Mouse (Mus musculus) cortical plate, adult 2 months (tissue): ENCODE data around the gene St3gal3. TPM values are rescaled to one million over a fixed set of nuclear protein-coding genes. Genes with fewer than 3 reads are reported as not detected.
A peak's percentile ranks its signal among the peaks of the same experiment; 100 is the strongest.

Experiments
- H3K27ac ChIP-seq: fragments of 200-500 bp; 2 replicates; pipeline ENCODE4 v1.5.1; 2012; ENCODE audit warnings: low read length, control low read depth, inconsistent platforms; ENCODE audit not compliant: insufficient read depth
- H3K4me1 ChIP-seq: fragments of 200-500 bp; 2 replicates; pipeline ENCODE4 v1.6.1; 2011; ENCODE audit warnings: low read length; ENCODE audit not compliant: control insufficient read depth, insufficient read depth
- H3K4me3 ChIP-seq: fragments of 200-500 bp; 2 replicates; pipeline ENCODE4 v1.5.1; 2011; ENCODE audit warnings: mild to moderate bottlenecking, low read length, control low read depth; ENCODE audit not compliant: insufficient read depth
- CTCF ChIP-seq: fragments of 200-500 bp; IDR thresholded peaks from 2 replicates; pipeline ENCODE4 v1.5.1; 2011; ENCODE audit warnings: mild to moderate bottlenecking, control low read depth, low read length; ENCODE audit not compliant: insufficient read depth; ENCODE audit errors: extremely low read depth
- POLR2A ChIP-seq: fragments of 200-500 bp; IDR thresholded peaks from 2 replicates; pipeline ENCODE4 v1.6.1; 2011; ENCODE audit warnings: mild to moderate bottlenecking, low read length, control low read depth; ENCODE audit not compliant: insufficient read depth; ENCODE audit errors: extremely low read depth
- polyA plus RNA-seq: library from polyadenylated mRNA; depleted of rRNA; stranded (reverse); fragments of >200 nt; gene quantifications from 2 replicates; pipeline ENCODE4 v1.2.3, GENCODE M21; 2012

Gene St3gal3
- polyA plus RNA-seq, 1 experiment, result 52.3 TPM

DNA sequence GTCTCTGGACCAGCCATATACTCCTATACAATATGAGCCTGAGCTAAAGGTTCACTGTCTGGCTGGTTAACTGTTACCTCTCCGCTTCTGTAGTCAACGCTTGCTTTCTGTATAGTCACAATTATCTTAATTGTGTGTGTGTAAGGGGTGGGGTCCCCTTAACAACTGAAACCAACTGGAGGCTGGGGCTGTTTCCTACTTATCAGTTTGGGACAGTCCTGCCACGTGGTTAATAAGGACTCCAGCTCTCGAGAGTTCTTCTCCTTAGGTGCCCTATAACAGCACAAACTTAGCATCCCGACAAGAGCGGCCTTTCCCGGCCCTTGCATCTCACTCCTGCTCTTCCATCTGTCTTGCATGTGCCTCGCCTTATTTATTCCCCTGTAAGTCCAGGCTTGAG is 55.5 kb downstream of the St3gal3 start:
- H3K4me1 ChIP-seq, result peaks cover under 1% of the 10 kb centered on the region
- TF ChIP-seq CTCF (no peak), POLR2A (no peak)
- no peak overlapping the region for H3K27ac ChIP-seq
- no peak overlapping the region for H3K4me3 ChIP-seq

DNA sequence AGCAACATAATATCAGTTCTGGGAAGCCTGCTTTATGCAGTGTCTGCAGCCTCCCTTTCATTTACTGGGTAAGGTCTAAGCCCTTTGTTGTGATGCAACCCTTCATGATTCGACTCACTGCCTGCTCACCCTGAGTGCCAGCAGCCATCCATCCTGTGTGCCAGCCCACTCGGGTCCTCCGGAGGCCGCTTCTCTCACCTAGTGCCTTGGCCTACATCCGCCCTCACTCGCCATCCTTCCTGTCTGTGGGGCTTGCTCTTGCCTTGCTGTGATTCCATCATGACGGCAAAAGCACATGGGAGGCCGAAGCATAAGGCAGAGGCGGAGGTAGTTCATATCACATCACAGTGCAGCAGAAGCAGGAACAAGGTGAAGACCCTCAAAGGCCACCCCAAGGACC is 56.1 kb downstream of the St3gal3 start:
- no peak overlapping the region for H3K4me3 ChIP-seq
- no peak overlapping the region for H3K27ac ChIP-seq
- H3K4me1 ChIP-seq, result no peaks in the 10 kb centered on the region
- TF ChIP-seq POLR2A (no peak), CTCF (no peak)

DNA sequence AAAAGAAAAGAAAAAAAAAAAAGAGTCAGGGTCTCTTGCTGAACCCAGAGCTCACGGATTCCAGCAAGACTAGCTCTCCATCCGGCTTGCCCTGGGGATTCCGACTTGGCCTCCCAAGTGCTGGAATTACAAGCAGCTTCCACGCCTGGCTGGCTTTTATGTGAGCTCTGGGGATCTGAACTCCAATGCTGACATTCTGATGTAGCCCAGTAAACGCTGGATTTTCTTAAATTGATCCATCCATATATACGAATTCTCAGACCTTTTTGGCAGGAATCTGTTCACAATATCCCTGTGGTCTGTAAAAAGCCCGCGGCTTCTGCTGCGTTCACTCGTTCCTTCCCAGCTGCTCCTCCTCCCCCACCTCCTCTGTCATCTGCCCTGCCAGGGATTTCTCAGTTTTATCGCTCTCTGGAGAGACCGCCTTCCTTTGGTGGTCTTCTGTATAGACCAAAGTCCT is 57.4 kb downstream of the St3gal3 start:
- Histone ChIP-seq H3K4me1 (no peaks in the 10 kb centered on the region), H3K4me3 (no peak overlapping the region), H3K27ac (no peak overlapping the region)
- TF ChIP-seq POLR2A (no peak), CTCF (no peak)

DNA sequence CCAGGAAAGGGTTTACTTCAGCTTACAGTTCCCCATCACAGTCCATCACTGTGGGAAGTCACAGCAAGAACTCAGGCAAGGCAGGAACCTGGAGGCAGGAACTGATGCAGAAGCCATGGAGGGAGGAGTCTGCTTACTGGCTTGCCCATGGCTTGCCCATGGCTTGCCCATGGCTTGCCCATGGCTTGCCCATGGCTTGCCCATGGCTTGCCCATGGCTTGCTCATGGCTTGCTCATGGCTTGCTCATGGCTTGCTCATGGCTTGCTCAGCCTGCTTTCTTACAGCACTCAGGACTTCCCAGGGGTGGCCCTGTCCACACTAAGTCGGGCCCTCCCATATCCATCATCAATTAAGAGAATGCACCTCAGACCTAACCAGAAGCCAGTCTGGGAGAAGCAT is 58.1 kb downstream of the St3gal3 start:
- no peak for TF ChIP-seq POLR2A
- no peak for TF ChIP-seq CTCF
- Histone ChIP-seq H3K4me3 (no peak overlapping the region), H3K4me1 (no peaks in the 10 kb centered on the region), H3K27ac (no peak overlapping the region)

DNA sequence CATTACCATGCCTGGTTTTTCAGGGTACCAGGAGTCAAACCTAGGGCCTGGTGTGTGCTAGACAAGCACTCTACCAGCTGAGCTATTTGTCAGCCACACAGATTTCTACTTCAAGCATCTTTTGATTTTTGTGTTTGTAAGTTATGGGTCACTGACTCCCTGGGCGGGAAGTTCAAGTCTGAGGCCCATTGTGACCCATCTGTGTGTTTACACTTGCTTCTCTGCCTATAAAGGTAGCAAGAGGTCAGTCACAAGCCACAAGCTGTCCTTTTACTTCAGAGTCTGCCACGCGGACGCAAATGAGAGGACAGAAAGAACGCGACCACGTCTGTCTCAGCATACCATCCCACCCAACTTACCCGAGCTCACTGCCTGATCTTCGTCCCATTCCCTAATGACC is 59.4 kb downstream of the St3gal3 start:
- Histone ChIP-seq H3K4me3 (no peak overlapping the region), H3K4me1 (no peaks in the 10 kb centered on the region), H3K27ac (no peak overlapping the region)
- TF ChIP-seq CTCF, result no peak
- TF ChIP-seq POLR2A, result no peak

DNA sequence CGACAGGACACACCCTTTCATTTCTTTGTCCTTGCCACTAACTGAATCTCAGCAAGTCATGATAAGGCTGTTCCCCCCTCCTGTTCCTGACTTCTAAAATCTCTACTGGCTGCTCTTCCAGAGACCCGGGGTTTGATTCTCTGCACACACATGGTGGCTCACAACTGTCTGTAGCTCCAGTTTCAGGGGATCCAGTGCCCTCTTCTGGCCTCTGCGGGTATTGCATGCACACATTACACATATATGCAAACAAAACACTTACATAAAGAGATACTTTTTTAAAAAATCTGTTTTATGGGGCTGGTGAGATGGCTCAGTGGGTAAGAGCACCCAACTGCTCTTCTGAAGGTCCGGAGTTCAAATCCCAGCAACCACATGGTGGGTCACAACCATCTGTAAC is 60.5 kb downstream of the St3gal3 start:
- no peaks in the 10 kb centered on the region for H3K4me1 ChIP-seq
- no peak for TF ChIP-seq POLR2A
- TF ChIP-seq CTCF, result 0 out of 2 replicates have a peak, but pooled peaks have one; percentile 17
- H3K27ac ChIP-seq, result no peak overlapping the region
- no peak overlapping the region for H3K4me3 ChIP-seq

DNA sequence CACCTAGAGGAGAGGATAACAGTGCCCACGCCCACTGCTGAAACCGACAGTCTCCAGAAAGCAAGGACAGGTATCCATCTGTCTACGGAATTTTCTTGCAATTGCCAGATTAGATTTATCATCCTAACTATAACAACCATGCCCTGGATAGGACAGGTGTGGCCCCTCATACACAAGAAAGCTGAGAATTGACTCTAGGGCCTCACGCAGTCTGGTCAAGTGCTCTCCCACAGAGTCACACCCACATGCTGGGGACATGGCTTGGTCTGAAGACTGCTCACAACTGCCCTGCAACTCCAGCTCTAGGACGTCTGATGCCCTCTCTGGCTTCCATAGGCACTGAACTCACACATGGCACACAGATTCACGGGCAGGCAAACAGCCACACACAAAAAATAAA is 61.6 kb downstream of the St3gal3 start:
- Histone ChIP-seq H3K4me1 (no peaks in the 10 kb centered on the region), H3K4me3 (no peak overlapping the region), H3K27ac (no peak overlapping the region)
- TF ChIP-seq POLR2A (no peak), CTCF (no peak)

DNA sequence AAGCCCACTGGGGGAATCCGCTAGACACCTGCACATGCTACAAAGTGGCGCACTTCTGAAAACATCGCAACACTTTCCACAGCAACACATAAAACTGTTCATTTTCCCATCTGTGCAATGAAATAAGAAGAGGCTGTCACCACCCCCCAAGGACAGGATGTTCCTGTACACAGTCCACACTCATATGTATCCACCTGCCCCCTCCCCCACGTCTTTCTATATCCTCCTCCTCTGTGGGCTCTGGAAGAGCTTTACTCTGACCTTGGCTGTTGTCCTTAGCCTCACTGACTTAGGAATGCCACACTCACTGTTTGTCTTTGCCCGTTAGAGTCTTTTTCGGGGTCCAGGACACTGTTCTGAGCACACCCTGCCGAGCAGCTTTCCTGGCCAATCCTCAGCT is 62.8 kb downstream of the St3gal3 start:
- H3K4me1 ChIP-seq, result no peaks in the 10 kb centered on the region
- H3K4me3 ChIP-seq, result no peak overlapping the region
- TF ChIP-seq POLR2A, result no peak
- no peak for TF ChIP-seq CTCF
- H3K27ac ChIP-seq, result no peak overlapping the region

DNA sequence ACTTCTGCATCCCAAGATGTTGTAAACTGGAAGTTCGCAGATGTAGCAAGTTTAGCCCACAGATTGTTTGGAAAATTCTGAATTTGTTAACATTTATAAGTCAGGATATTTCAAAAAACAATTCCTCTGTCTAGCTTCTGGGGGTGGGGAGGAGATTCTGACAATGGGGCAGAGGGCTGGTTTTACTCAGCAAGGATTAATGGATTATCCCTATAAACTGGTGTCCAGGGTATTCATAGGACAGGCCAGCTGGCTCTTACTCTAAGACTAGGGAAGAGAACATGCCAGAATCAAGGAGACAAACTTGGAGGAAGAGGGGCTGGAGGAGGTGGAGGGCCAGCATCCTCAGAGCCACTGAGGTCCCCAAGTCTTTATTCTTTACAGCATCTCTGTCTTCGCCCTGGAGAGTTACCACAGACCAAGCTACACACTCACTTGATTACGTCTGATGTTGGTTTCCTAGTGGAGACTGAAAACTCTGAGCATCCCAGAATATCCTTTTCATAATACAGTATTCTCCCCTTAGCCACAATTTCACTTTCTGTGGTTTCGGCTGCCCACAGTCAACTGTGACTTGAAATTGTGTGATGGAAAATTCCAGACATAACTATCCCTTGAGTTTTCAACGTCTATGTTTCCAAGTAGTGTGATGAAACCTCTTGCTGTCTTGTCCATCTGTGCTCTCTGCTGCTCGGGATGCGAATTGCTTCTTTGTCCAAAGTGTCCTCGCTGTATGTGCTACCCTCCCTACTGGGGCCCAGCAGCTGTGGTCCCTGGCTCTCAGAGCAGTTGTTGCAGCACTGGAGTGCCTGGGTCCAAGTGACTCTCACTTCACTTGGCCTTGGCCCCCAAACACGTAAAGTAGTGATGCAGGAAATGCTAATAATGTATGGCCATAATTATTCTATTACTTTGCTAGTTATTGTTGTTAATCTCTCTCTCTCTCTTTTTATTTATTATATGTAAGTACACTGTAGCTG is 64.2 kb downstream of the St3gal3 start:
- H3K27ac ChIP-seq, result no peak overlapping the region
- H3K4me3 ChIP-seq, result no peak overlapping the region
- no peak for TF ChIP-seq POLR2A
- TF ChIP-seq CTCF, result no peak
- H3K4me1 ChIP-seq, result no peaks in the 10 kb centered on the region
